Mouse (Mus musculus) neural tube, embryonic 12.5 days (tissue): ENCODE results near the gene Slc41a3. TPM values are rescaled to one million over a fixed set of nuclear protein-coding genes. Genes with fewer than 3 reads are reported as not detected.

Source experiments
- ATAC-seq: fragments of 200-750 bp; cut with Nextera tagmentation; 2 replicates; pipeline ENCODE4 v1.8.0; 2017; ENCODE audit warnings: low read depth, mild to moderate bottlenecking, moderate TSS enrichment, moderate library complexity; ENCODE audit not compliant: low FRiP score
- H3K27ac ChIP-seq: fragments of 300-500 bp; sonication (generic); 2 replicates; pipeline ENCODE4 v1.5.1; 2016
- H3K27me3 ChIP-seq: fragments of 300-500 bp; sonication (generic); replicated peaks from 2 replicates; pipeline ENCODE4 v1.6.1; 2016; ENCODE audit warnings: mild to moderate bottlenecking
- H3K36me3 ChIP-seq: fragments of 300-500 bp; sonication (generic); 2 replicates; pipeline ENCODE4 v1.6.1; 2016; ENCODE audit warnings: mild to moderate bottlenecking
- H3K4me1 ChIP-seq: fragments of 300-500 bp; sonication (generic); 2 replicates; pipeline ENCODE4 v1.6.1; 2016
- H3K4me2 ChIP-seq: fragments of 300-500 bp; sonication (generic); replicated peaks from 2 replicates; pipeline ENCODE4 v1.6.1; 2016; ENCODE audit warnings: mild to moderate bottlenecking
- H3K4me3 ChIP-seq: fragments of 300-500 bp; sonication (generic); 2 replicates; pipeline ENCODE4 v1.5.1; 2016
- H3K9ac ChIP-seq: fragments of 300-500 bp; sonication (generic); 2 replicates; pipeline ENCODE4 v1.6.1; 2016; ENCODE audit warnings: mild to moderate bottlenecking
- H3K9me3 ChIP-seq: fragments of 300-500 bp; sonication (generic); 2 replicates; pipeline ENCODE4 v1.6.1; 2016; ENCODE audit warnings: mild to moderate bottlenecking
- WGBS: fragments of 180-500 bp; shearing (Covaris S2); methylation state at CpG from one replicate; pipeline ENCODE4 v1.1.7; 2016; 5-methylcytosine and 5-hydroxymethylcytosine counted together
- polyA plus RNA-seq: library from polyadenylated mRNA; unstranded; fragments of >200 nt; fragmentation: Nextera tagmentation; extraction: Ambion mirVana; gene quantifications from 2 replicates; pipeline ENCODE4 v1.2.1, GENCODE M21; 2016

The Slc41a3 gene
- polyA plus RNA-seq, 1 experiment from 2014 or later: 4.1 TPM

- H3K4me2 ChIP-seq: no peak overlapping the region
- H3K27ac ChIP-seq: no peak overlapping the region
- WGBS: 82% methylated on average over 19 of the region's 19 CpGs
- H3K9me3 ChIP-seq: no peaks in the 10 kb centered on the region
- no peak overlapping the region for H3K9ac ChIP-seq
- H3K36me3 ChIP-seq: no peaks in the 10 kb centered on the region
- peaks cover 3% of the 10 kb centered on the region; the same call in 1 of the 2 replicates for H3K4me1 ChIP-seq
- ATAC-seq: no peak
- no peaks in the 10 kb centered on the region for H3K27me3 ChIP-seq
- H3K4me3 ChIP-seq: no peak overlapping the region
Observed at GRCm38 (mm10) chr6:90618821-90619636, 14.5 kb downstream of the Slc41a3 start.

DNA sequence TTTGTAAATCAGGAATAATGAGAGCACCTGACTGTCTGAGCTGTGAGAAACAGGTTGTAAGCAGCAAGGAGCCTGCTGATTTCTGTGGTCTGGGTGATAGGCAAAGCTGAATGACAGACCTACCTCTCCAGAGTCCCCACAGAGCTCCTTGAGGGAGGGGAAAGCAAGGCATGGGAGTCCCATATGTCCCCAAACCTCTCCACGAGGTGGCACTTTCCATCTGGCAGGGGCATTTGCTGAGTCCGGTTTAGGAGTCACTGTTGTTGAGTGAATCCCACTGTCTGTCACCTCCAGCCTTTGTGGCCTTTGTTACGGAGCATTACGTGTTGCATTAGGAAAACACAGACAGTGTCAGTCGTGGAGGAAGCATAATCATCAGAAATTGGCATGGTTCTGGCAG lies 15.4 kb downstream of the Slc41a3 start:
- H3K36me3 ChIP-seq: no peaks in the 10 kb centered on the region
- 76% methylated on average over 5 of the region's 5 CpGs for WGBS
- H3K4me1 ChIP-seq: peaks cover 3% of the 10 kb centered on the region; the same call in 1 of the 2 replicates
- H3K9me3 ChIP-seq: no peaks in the 10 kb centered on the region
- no peak overlapping the region for H3K4me3 ChIP-seq
- H3K27ac ChIP-seq: no peak overlapping the region
- no peak overlapping the region for H3K4me2 ChIP-seq
- ATAC-seq: no peak
- H3K9ac ChIP-seq: no peak overlapping the region
- no peaks in the 10 kb centered on the region for H3K27me3 ChIP-seq

DNA sequence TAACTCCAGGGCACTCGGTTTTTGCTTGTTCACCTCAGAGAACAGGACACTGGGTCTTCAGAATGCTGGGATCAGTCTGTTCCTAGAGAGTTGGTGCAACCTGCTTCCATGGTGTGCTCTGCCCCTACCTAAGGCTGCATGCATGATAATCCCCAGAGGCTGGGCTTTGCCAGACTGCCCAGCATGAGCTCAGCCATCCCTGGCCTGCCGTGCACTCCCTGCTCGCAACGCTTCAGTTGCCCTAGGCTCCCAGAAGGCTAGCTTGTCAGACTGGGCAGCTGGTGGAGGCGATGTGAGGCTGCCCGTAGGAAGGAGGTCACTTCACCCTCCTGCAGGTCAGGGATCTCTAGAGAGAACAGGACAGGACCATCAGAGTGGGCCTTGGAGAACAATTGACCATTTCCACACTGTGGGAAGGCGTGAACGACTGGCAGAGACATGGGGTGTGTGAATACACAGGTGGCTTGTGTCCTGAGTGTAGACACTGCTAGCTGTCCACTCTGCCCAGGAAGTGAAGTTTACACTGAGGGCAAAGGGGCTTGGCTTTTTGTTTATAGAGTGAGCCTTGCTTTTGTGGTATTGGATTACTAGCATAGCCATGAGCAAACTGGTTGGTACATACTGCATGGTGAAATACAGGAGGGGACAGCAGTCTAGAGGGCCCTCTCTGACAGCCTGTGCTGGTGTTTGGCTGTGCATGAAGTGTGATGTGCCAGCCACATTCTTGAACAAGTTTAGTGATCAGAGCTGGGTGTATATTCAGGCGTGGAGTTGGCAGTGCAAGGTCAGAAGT lies 16.5 kb downstream of the Slc41a3 start:
- ATAC-seq: peak; percentile 17; the same call in 1 of the 2 replicates
- H3K27me3 ChIP-seq: no peaks in the 10 kb centered on the region
- H3K36me3 ChIP-seq: no peaks in the 10 kb centered on the region
- no peak overlapping the region for H3K4me2 ChIP-seq
- no peak overlapping the region for H3K4me3 ChIP-seq
- H3K9me3 ChIP-seq: no peaks in the 10 kb centered on the region
- no peak overlapping the region for H3K9ac ChIP-seq
- H3K27ac ChIP-seq: no peak overlapping the region
- WGBS: 70% methylated on average over 9 of the region's 9 CpGs
- H3K4me1 ChIP-seq: peaks cover 3% of the 10 kb centered on the region; the same call in 1 of the 2 replicates

- H3K4me2 ChIP-seq: no peak overlapping the region
- H3K4me1 ChIP-seq: peaks cover 3% of the 10 kb centered on the region; the same call in 1 of the 2 replicates
- H3K9ac ChIP-seq: no peak overlapping the region
- H3K9me3 ChIP-seq: no peaks in the 10 kb centered on the region
- WGBS: 74% methylated on average over 6 of the region's 6 CpGs
- no peak overlapping the region for H3K27ac ChIP-seq
- H3K27me3 ChIP-seq: no peaks in the 10 kb centered on the region
- H3K36me3 ChIP-seq: no peaks in the 10 kb centered on the region
- ATAC-seq: no peak
- H3K4me3 ChIP-seq: no peak overlapping the region
Observed at GRCm38 (mm10) chr6:90621584-90621890, 17.0 kb downstream of the Slc41a3 start.

GRCm38 (mm10) chr6:90622758-90623455 lies 18.4 kb downstream of the Slc41a3 start:
- no peak overlapping the region; the same call in 1 of the 2 replicates for H3K27ac ChIP-seq
- no peak overlapping the region for H3K4me2 ChIP-seq
- WGBS: 50% methylated on average over 11 of the region's 11 CpGs
- no peaks in the 10 kb centered on the region for H3K9me3 ChIP-seq
- H3K27me3 ChIP-seq: no peaks in the 10 kb centered on the region
- no peak overlapping the region for H3K9ac ChIP-seq
- H3K4me3 ChIP-seq: no peak overlapping the region
- H3K36me3 ChIP-seq: no peaks in the 10 kb centered on the region
- peaks cover 3% of the 10 kb centered on the region; the same call in 1 of the 2 replicates for H3K4me1 ChIP-seq
- ATAC-seq: no peak

GRCm38 (mm10) chr6:90623456-90623836 lies 18.9 kb downstream of the Slc41a3 start:
- Histone ChIP-seq H3K4me1 (peaks cover 3% of the 10 kb centered on the region; the same call in 1 of the 2 replicates), H3K27me3 (no peaks in the 10 kb centered on the region), H3K4me3 (no peak overlapping the region), H3K9ac (no peak overlapping the region), H3K36me3 (no peaks in the 10 kb centered on the region), H3K4me2 (no peak overlapping the region), H3K9me3 (no peaks in the 10 kb centered on the region), H3K27ac (no peak overlapping the region)
- ATAC-seq: no peak
- WGBS: 91% methylated on average over 5 of the region's 5 CpGs

DNA sequence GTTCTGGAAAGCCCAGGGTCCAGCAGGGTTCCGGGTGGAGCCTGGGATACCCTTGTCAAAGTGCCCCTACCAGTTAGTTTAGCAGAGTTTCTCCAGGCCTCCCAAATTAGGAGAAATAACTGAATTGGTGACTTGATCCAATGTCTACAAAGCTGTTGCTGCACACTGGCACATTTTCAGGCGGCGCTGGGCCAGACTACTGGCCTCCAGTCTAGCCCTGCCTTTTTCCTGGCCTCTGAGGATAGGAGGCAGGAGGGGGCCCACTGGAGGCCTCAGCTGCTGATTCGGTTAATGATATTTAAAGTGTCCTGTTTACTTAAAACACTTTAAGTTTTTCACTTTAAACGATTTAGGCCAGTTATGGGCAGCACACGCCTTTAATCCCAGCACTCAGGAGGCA lies 19.7 kb downstream of the Slc41a3 start:
- WGBS: 90% methylated on average over 6 of the region's 6 CpGs
- no peaks in the 10 kb centered on the region for H3K36me3 ChIP-seq
- H3K27me3 ChIP-seq: no peaks in the 10 kb centered on the region
- no peak overlapping the region for H3K4me2 ChIP-seq
- H3K9ac ChIP-seq: no peak overlapping the region
- H3K4me1 ChIP-seq: peaks cover 3% of the 10 kb centered on the region; the same call in 1 of the 2 replicates
- no peak overlapping the region for H3K27ac ChIP-seq
- H3K9me3 ChIP-seq: no peaks in the 10 kb centered on the region
- ATAC-seq: no peak
- H3K4me3 ChIP-seq: no peak overlapping the region

GRCm38 (mm10) chr6:90624733-90625132 lies 20.2 kb downstream of the Slc41a3 start:
- Histone ChIP-seq H3K9ac (no peak overlapping the region), H3K4me3 (no peak overlapping the region), H3K9me3 (no peaks in the 10 kb centered on the region), H3K36me3 (no peaks in the 10 kb centered on the region), H3K27ac (no peak overlapping the region), H3K27me3 (no peaks in the 10 kb centered on the region), H3K4me1 (peaks cover 3% of the 10 kb centered on the region; the same call in 1 of the 2 replicates), H3K4me2 (no peak overlapping the region)
- no peak for ATAC-seq
- 68% methylated on average over 11 of the region's 11 CpGs for WGBS

DNA sequence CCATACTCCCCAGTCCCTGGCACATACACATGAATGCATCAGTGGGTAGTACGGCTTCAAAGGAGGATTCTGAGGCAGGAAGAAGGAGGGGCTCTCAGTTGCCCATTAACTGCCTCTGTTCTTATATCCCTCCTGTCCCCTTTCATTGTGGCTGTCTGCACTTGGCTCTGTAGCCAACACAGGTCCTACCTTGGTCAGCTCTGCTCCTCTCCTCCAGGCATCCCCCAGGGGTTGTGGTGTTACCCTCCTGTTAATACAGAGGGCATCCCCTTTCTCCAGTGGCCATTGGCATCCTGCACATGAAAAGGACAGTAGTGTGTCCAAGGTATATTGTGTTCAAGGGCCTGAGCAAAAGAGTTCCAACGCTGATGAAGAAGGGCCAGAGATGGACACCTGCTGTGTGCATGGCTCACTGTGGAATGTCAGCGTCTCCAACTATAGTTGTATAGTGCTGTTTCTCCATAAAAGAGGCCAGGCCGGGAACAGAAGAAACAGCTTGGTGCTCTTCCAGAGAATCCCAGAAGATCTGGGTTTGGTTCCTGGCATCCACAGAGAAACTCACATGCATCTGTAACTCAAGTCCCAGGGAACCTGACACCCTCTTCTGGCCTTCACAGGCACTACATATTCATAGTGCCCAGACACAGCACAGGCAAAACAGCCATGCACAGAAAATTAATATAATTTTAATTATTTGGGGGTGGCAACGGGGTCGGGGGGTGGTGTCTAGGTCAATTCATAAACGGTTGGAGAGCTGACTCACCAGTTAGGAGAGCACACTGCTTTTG lies 20.9 kb downstream of the Slc41a3 start:
- 73% methylated on average over 7 of the region's 7 CpGs for WGBS
- no peaks in the 10 kb centered on the region for H3K9me3 ChIP-seq
- no peaks in the 10 kb centered on the region for H3K36me3 ChIP-seq
- no peak overlapping the region for H3K9ac ChIP-seq
- no peak overlapping the region for H3K4me3 ChIP-seq
- no peaks in the 10 kb centered on the region for H3K27me3 ChIP-seq
- ATAC-seq: no peak
- peaks cover 3% of the 10 kb centered on the region; the same call in 1 of the 2 replicates for H3K4me1 ChIP-seq
- no peak overlapping the region for H3K27ac ChIP-seq
- no peak overlapping the region for H3K4me2 ChIP-seq

- no peaks in the 10 kb centered on the region for H3K9me3 ChIP-seq
- WGBS: 88% methylated on average over 4 of the region's 4 CpGs
- H3K4me2 ChIP-seq: no peak overlapping the region
- H3K36me3 ChIP-seq: no peaks in the 10 kb centered on the region
- no peak overlapping the region for H3K9ac ChIP-seq
- ATAC-seq: no peak
- peaks cover 3% of the 10 kb centered on the region; the same call in 1 of the 2 replicates for H3K4me1 ChIP-seq
- no peak overlapping the region for H3K4me3 ChIP-seq
- no peak overlapping the region for H3K27ac ChIP-seq
- no peaks in the 10 kb centered on the region for H3K27me3 ChIP-seq
Observed at GRCm38 (mm10) chr6:90627556-90627955, 23.0 kb downstream of the Slc41a3 start.

GRCm38 (mm10) chr6:90629506-90629905 lies 25.0 kb downstream of the Slc41a3 start:
- WGBS: 91% methylated on average over 6 of the region's 6 CpGs
- H3K9ac ChIP-seq: no peak overlapping the region
- H3K4me1 ChIP-seq: no peaks in the 10 kb centered on the region
- H3K9me3 ChIP-seq: no peaks in the 10 kb centered on the region
- H3K27me3 ChIP-seq: no peaks in the 10 kb centered on the region
- no peaks in the 10 kb centered on the region for H3K36me3 ChIP-seq
- H3K27ac ChIP-seq: no peak overlapping the region
- H3K4me2 ChIP-seq: no peak overlapping the region
- no peak for ATAC-seq
- H3K4me3 ChIP-seq: no peak overlapping the region
